ENCODE assay signal across 25 mouse cellular contexts in the genomic region with DNA sequence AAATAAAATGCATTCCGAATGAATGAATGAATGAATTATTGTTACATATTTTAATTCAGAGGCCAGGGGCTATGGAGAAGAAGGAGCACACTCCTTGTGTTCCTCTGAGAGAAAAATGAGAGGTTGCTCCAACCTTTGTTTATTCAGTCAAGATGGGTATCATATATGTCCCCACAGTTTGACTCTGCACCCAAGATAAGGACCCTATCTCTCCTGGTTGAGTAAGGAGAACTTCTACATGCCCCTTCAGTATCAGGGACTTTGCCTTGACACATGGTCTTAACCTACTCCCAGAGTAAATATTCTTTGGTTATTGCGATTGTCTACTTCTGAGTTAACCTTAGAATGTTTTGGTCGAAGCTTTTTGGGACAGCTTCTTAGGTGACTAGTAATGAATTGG.
DNase-seq lines count a peak whose midpoint lies in the region; ATAC-seq and TF ChIP-seq lines count a peak whose summit lies in the region.
"Had no signal": no experiment of that assay in that cellular context is flagged by ENCODE, and none has a peak within 500 bp of the region (broad histone marks: within the 10 kb centered on the region; RNA-seq: fewer than 3 reads in every experiment).

No protein-coding gene starts in this region.

- TF ChIP-seq CTCF in liver, postnatal 0 days (IDR thresholded peaks at IDR 0.05; ENCODE audit: low read depth) = no peak
- TF ChIP-seq CTCF in MEL (IDR thresholded peaks at IDR 0.05 in 2 of 3, conservative IDR thresholded peaks at IDR 0.05 in 1 of 3; ENCODE audit: control insufficient read depth in 1 of 3, insufficient read depth in 1 of 3, low read depth in 2 of 3, low read length in 3 of 3, poor library complexity in 1 of 3, severe bottlenecking in 1 of 3) = no peak
- TF ChIP-seq CTCF in thymus, adult 2 months (IDR thresholded peaks at IDR 0.05; ENCODE audit: borderline replicate concordance, control insufficient read depth, extremely low read depth, insufficient read depth, low read length, poor library complexity) = no peak

- no peak for TF ChIP-seq POLR2A in MEL (IDR thresholded peaks at IDR 0.05; ENCODE audit: control insufficient read depth in 1 of 2, insufficient read depth in 1 of 2, low read depth in 1 of 2, low read length in 2 of 2, poor library complexity in 1 of 2)
- no peak for TF ChIP-seq POLR2A in thymus, adult 2 months (IDR thresholded peaks at IDR 0.05; ENCODE audit: control insufficient read depth, extremely low read depth, insufficient read depth, low read length, poor library complexity)

- H3K9me3 ChIP-seq in liver, embryonic 13.5 days (replicated peaks) = no peaks in the 10 kb centered on the region
- H3K9me3 ChIP-seq in liver, postnatal 0 days (ENCODE audit: low read length) = no peaks in the 10 kb centered on the region
- H3K9me3 ChIP-seq in MEL (replicated peaks; ENCODE audit: insufficient read depth, low read length) = no peaks in the 10 kb centered on the region
- H3K9me3 ChIP-seq: forebrain, embryonic 13.5 days; heart, embryonic 10.5 days had no signal

- no peak for TF ChIP-seq EP300 in liver, postnatal 0 days (IDR thresholded peaks at IDR 0.05; ENCODE audit: low read depth)
- TF ChIP-seq EP300 in MEL (IDR thresholded peaks at IDR 0.05; ENCODE audit: low read depth in 1 of 2, low read length in 2 of 2) = peak; percentile 51 to 52; a peak in 3 of 4 replicates

- ATAC-seq in liver, embryonic 13.5 days (ENCODE audit: low read depth) = peak; percentile 48
- ATAC-seq in liver, postnatal 0 days = no peak
- 0 out of 2 replicates have a peak, but pooled peaks have one; percentile 34 for ATAC-seq in megakaryocyte progenitor cell, adult 5-6 weeks (replicated peaks; ENCODE audit: poor library complexity)
- ATAC-seq: CD4-positive, CD25-positive, alpha-beta regulatory T cell, adult 4 months; forebrain, embryonic 13.5 days; forebrain, embryonic 16.5 days; hindbrain, postnatal 0 days; Patski had no signal

- TF ChIP-seq RAD21 in MEL (IDR thresholded peaks at IDR 0.05; ENCODE audit: low read depth, low read length) = no peak

- H3K9ac ChIP-seq in liver, embryonic 13.5 days = no peak overlapping the region
- H3K9ac ChIP-seq in liver, postnatal 0 days (replicated peaks) = no peak overlapping the region
- H3K9ac ChIP-seq in MEL (ENCODE audit: control insufficient read depth, low read depth, low read length, poor library complexity, severe bottlenecking) = no peak overlapping the region
- H3K9ac ChIP-seq: forebrain, embryonic 13.5 days; heart, embryonic 13.5 days; hindbrain, embryonic 14.5 days had no signal

- DNase-seq in liver, embryonic 13.5 days = no peak
- no peak for DNase-seq in liver, postnatal 0 days
- DNase-seq in MEL (ENCODE audit: low read depth, low spot score) = peak; percentile 20
- no peak for DNase-seq in gastrocnemius, postnatal 36 days
- DNase-seq in thymus, adult 2 months = no peak
- DNase-seq: adrenal gland, postnatal 10 days; adrenal gland, postnatal 36 days; cerebellum, adult 18-20 months; cerebellum, adult 9-10 months; cerebellum, postnatal 14 days; gastrocnemius, adult 2 months; gastrocnemius, postnatal 14 days; heart, adult 2 months; heart, postnatal 14 days; heart, postnatal 4 days had no signal

- WGBS in liver, embryonic 13.5 days (ENCODE audit: insufficient replicate concordance) = 63% methylated on average over 3 of the region's 3 CpGs
- WGBS in liver, postnatal 0 days (ENCODE audit: insufficient replicate concordance) = 65% methylated on average over 3 of the region's 3 CpGs
- WGBS in thymus, adult 2 months = 98% methylated on average over 3 of the region's 3 CpGs

- intact Hi-C loops in gastrocnemius, postnatal 36 days (cut with DNase I) = no loop called here

- no peaks in the 10 kb centered on the region for H3K79me2 ChIP-seq in MEL (ENCODE audit: control insufficient read depth, insufficient read depth, low read length, poor library complexity)

- no peak overlapping the region for H3K4me2 ChIP-seq in liver, embryonic 13.5 days
- H3K4me2 ChIP-seq in liver, postnatal 0 days (ENCODE audit: low read depth, low read length) = no peak overlapping the region
- H3K4me2 ChIP-seq: forebrain, embryonic 13.5 days; heart, embryonic 13.5 days; hindbrain, embryonic 14.5 days had no signal

- H3K27me3 ChIP-seq in liver, embryonic 13.5 days = no peaks in the 10 kb centered on the region
- no peaks in the 10 kb centered on the region for H3K27me3 ChIP-seq in liver, postnatal 0 days (ENCODE audit: insufficient read depth, low read length)
- no peaks in the 10 kb centered on the region for H3K27me3 ChIP-seq in MEL (ENCODE audit: control insufficient read depth in 1 of 2, insufficient read depth in 2 of 2, low read length in 2 of 2)
- H3K27me3 ChIP-seq in thymus, adult 2 months (ENCODE audit: control insufficient read depth, insufficient read depth, low read length) = no peaks in the 10 kb centered on the region
- H3K27me3 ChIP-seq: forebrain, embryonic 13.5 days; heart, embryonic 13.5 days had no signal

- no peaks in the 10 kb centered on the region for H3K36me3 ChIP-seq in liver, embryonic 13.5 days
- no peaks in the 10 kb centered on the region for H3K36me3 ChIP-seq in liver, postnatal 0 days (replicated peaks; ENCODE audit: insufficient read depth, low read length)
- H3K36me3 ChIP-seq in MEL (ENCODE audit: control insufficient read depth in 1 of 2, insufficient read depth in 2 of 2, low read length in 2 of 2) = peaks cover 0 to 4% of the 10 kb centered on the region in 2 experiments; a peak in 2 of 4 replicates
- no peaks in the 10 kb centered on the region for H3K36me3 ChIP-seq in thymus, adult 2 months (ENCODE audit: control insufficient read depth, insufficient read depth, low read length)
- H3K36me3 ChIP-seq: forebrain, embryonic 10.5 days; heart, embryonic 10.5 days; heart, embryonic 13.5 days had no signal

- H3K27ac ChIP-seq in liver, embryonic 13.5 days = no peak overlapping the region
- H3K27ac ChIP-seq in liver, postnatal 0 days (ENCODE audit: low read depth) = no peak overlapping the region
- H3K27ac ChIP-seq in MEL (ENCODE audit: control insufficient read depth, low read depth, low read length) = no peak overlapping the region
- no peak overlapping the region for H3K27ac ChIP-seq in thymus, adult 2 months (ENCODE audit: control insufficient read depth, insufficient read depth, low read length)
- H3K27ac ChIP-seq: forebrain, embryonic 10.5 days; forebrain, embryonic 13.5 days; gastrocnemius, adult 2 months; heart, adult 2 months; heart, embryonic 10.5 days; heart, embryonic 13.5 days; hindbrain, embryonic 14.5 days; hindbrain, postnatal 0 days had no signal

- no peak overlapping the region for H3K4me3 ChIP-seq in liver, embryonic 13.5 days (replicated peaks)
- no peak overlapping the region for H3K4me3 ChIP-seq in liver, postnatal 0 days (ENCODE audit: low read depth, low read length)
- H3K4me3 ChIP-seq in MEL (ENCODE audit: control insufficient read depth in 1 of 2, insufficient read depth in 1 of 2, low read depth in 2 of 2, low read length in 2 of 2) = no peak overlapping the region
- H3K4me3 ChIP-seq in thymus, adult 2 months (ENCODE audit: control insufficient read depth, insufficient read depth, low read length) = no peak overlapping the region
- H3K4me3 ChIP-seq: forebrain, embryonic 10.5 days; forebrain, embryonic 13.5 days; gastrocnemius, adult 2 months; heart, adult 2 months; heart, embryonic 10.5 days; heart, embryonic 13.5 days had no signal

- H3K4me1 ChIP-seq in liver, embryonic 13.5 days (replicated peaks) = peaks cover 6% of the 10 kb centered on the region; the same call in 1 of the 2 replicates
- H3K4me1 ChIP-seq in liver, postnatal 0 days (ENCODE audit: insufficient read depth) = no peaks in the 10 kb centered on the region
- peaks cover 6% of the 10 kb centered on the region in 2 experiments; a peak in 3 of 4 replicates for H3K4me1 ChIP-seq in MEL (ENCODE audit: control insufficient read depth in 1 of 2, insufficient read depth in 2 of 2, low read length in 2 of 2)
- no peaks in the 10 kb centered on the region for H3K4me1 ChIP-seq in thymus, adult 2 months (replicated peaks; ENCODE audit: control insufficient read depth, insufficient read depth, low read length)
- H3K4me1 ChIP-seq: forebrain, embryonic 13.5 days; heart, embryonic 10.5 days; heart, embryonic 13.5 days had no signal

TF ChIP-seq in MEL, 35 proteins besides CTCF, POLR2A, EP300 and RAD21:
- TF ChIP-seq SIN3A (IDR thresholded peaks at IDR 0.05; ENCODE audit: low read length) (no peak), GATA1 (IDR thresholded peaks at IDR 0.05; ENCODE audit: low read depth, low read length) (peak; percentile 81), MYC (IDR thresholded peaks at IDR 0.05; ENCODE audit: low read depth, low read length) (no peak), POLR2AphosphoS5 (IDR thresholded peaks at IDR 0.05; ENCODE audit: borderline replicate concordance, low read depth, low read length) (no peak), NRF1 (IDR thresholded peaks at IDR 0.05; ENCODE audit: insufficient read depth, low read depth, low read length, poor library complexity, severe bottlenecking) (no peak), TCF12 (IDR thresholded peaks at IDR 0.05; ENCODE audit: low read depth, low read length) (peak; percentile 60; the same call in 1 of the 2 replicates), NELFE (IDR thresholded peaks at IDR 0.05; ENCODE audit: low read depth, low read length) (no peak), SMC3 (IDR thresholded peaks at IDR 0.05; ENCODE audit: low read depth, low read length) (no peak)
